Mouse (Mus musculus) embryo, embryonic 10 days (tissue): ENCODE measurements at regions not wholly inside any gene's neighbourhood (a gene's known extent, or its start where the extent isn't known, plus 50 kb on each side); places are given as distances from the start of the nearest gene placed in this dataset.
A peak's percentile ranks its signal among the peaks of the same experiment; 100 is the strongest.
"Not testable (repeated sequence)": the region's sequence is repeated elsewhere in the genome, so short reads cannot be mapped to it uniquely, and the experiment has no call there.

Experiments
- DNase-seq: peaks from one replicate; pipeline ENCODE4 v3.0.0-alpha.2; 2015; ENCODE audit warnings: low spot score

GRCm38 (mm10) chr13:73039731-73040130 is 220.5 kb upstream of the Irx4 start:
- DNase-seq, result no peak

- peak; percentile 69 for DNase-seq
Measured at GRCm38 (mm10) chr13:73041233-73042040, 218.8 kb upstream of the Irx4 start.

GRCm38 (mm10) chr13:73069840-73070530 is 190.3 kb upstream of the Irx4 start:
- DNase-seq, result peak; percentile 82

DNA sequence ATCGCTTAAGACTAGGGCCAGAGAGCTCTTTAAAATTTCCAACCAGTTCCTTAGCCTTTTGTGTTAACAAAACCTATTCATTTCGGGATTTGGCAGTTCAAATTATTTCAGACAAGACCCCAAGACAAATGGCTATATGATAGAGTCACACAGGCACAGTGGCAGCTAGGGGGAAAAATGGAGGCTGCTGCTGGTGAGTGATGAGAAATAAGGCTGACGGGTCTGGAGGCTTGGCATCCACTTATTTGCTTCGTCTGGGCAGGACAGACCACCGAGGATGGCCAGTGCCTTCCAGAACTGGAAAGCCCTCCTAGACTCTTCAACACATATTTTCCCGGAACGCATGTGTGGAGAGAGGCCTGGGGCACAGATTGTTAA is 189.8 kb upstream of the Irx4 start:
- DNase-seq, result peak; percentile 7

- DNase-seq, result peak; percentile 27
Measured at GRCm38 (mm10) chr13:73071032-73071431, 189.2 kb upstream of the Irx4 start.

- DNase-seq, result peak; percentile 9
Measured at GRCm38 (mm10) chr13:73071854-73072852, 188.1 kb upstream of the Irx4 start.

- DNase-seq, result no peak
Measured at GRCm38 (mm10) chr13:73077866-73078430, 182.3 kb upstream of the Irx4 start.

DNA sequence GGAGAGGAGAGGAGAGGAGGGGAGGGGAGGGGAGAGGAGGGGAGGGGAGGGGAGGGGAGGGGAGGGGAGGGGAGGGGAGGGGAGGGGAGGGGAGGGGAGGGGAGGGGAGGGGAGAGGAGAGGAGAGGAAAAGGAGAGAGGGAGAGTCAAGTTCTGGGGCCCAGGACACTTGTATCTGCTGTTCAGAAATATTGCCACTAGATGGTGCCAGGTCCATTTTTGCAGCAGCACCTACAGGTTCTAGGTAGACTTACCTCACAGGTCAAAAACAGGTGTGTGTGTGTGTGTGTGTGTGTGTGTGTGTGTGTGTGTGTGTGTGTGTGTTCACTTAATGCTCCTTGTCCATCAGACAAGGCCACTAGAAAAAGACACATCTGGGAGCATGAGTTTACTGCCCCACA is 172.5 kb upstream of the Irx4 start:
- not testable (repeated sequence) for DNase-seq

- DNase-seq, result peak; percentile 35
Measured at GRCm38 (mm10) chr13:73091886-73092285, 168.4 kb upstream of the Irx4 start.

GRCm38 (mm10) chr13:73097502-73097901 is 162.8 kb upstream of the Irx4 start:
- no peak for DNase-seq

DNA sequence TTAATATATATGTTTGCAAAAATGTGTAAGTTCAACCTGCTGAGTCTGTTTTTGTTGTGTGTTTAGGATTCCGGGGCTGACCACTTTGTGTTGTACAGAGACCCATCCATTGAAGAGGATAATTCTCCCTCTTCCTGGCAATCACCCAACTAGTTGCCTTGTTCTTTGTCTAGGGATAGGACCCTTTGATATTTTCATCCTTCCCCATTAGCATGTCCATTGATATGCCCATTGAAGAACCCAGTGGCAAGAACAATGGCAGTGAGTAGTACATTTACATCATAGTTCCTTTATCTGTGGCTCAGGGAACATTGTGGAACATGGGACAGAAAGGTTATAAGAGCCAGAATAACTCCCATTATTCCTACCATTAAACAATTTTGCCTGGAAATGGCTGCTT is 160.9 kb upstream of the Irx4 start:
- DNase-seq, result no peak

GRCm38 (mm10) chr13:73107250-73107993 is 152.9 kb upstream of the Irx4 start:
- no peak for DNase-seq

GRCm38 (mm10) chr13:73116822-73117632 is 143.3 kb upstream of the Irx4 start:
- peak; percentile 15 for DNase-seq

- no peak for DNase-seq
Measured at GRCm38 (mm10) chr13:73117633-73118076, 142.6 kb upstream of the Irx4 start.

- DNase-seq, result no peak
Measured at GRCm38 (mm10) chr13:73122945-73123344, 137.3 kb upstream of the Irx4 start.

DNA sequence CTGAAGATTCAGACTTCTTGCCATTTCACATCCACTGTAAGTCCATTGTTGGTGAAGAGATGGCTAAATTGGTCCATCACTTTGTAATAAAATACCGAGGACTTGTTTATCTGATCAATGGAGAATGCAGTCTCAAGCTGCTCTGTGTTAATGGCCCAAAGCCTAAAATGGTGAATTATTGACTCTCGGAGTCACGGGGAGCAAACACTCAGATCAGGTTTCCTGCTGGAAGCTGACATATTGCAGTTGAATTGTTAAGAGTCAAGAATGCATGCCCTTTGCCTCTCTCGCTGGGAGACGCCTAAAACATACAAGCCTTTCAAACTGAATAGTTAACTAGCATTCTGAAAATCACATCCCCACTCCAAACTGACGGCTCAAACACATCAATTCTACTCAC is 129.0 kb upstream of the Irx4 start:
- DNase-seq, result peak; percentile 43

GRCm38 (mm10) chr13:73132746-73133145 is 127.5 kb upstream of the Irx4 start:
- DNase-seq, result no peak

DNA sequence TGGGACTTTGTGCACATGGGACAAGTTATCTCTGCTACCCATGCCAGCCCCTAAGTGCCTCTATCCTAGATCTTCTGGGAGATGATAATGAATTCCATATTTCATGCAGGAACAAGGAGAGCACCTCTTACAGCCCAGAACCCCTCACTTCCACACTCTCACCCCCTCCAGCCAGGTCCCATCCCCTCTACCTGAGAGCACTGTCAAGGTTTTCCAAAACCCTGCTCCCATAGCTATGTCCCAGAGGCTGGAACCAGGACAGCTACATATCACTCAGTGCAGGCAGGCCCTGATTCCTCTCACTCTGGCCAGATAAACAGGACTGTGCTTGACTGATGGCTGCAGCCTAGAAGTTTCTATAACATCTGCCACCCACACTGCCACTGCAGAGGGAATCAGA is 125.3 kb upstream of the Irx4 start:
- no peak for DNase-seq

GRCm38 (mm10) chr13:73141302-73141701 is 119.0 kb upstream of the Irx4 start:
- DNase-seq, result no peak

- no peak for DNase-seq
Measured at GRCm38 (mm10) chr13:73158016-73158415, 102.3 kb upstream of the Irx4 start.
